Mouse (Mus musculus) CD4-positive helper T cell, adult 2 months (primary cell): ENCODE measurements around the gene Tefm.

Source experiments
- DNase-seq: peaks from one replicate; pipeline ENCODE4 v3.0.0-alpha.2; 2012; ENCODE audit warnings: low read depth, missing footprints, low spot score

Tefm gene

GRCm38 (mm10) chr11:80098444-80099056 lies 43.4 kb downstream of the Tefm start:
- no peak for DNase-seq

- DNase-seq = no peak
Observed at GRCm38 (mm10) chr11:80090555-80091164, 51.3 kb downstream of the Tefm start.

GRCm38 (mm10) chr11:80089817-80090214 lies 52.2 kb downstream of the Tefm start:
- DNase-seq = no peak

GRCm38 (mm10) chr11:80088917-80089816 lies 52.8 kb downstream of the Tefm start, which contains the start of gene Atad5:
Gene Atad5 (plus strand): TSS chr11:80089400.
- DNase-seq = peak; percentile 89

DNA sequence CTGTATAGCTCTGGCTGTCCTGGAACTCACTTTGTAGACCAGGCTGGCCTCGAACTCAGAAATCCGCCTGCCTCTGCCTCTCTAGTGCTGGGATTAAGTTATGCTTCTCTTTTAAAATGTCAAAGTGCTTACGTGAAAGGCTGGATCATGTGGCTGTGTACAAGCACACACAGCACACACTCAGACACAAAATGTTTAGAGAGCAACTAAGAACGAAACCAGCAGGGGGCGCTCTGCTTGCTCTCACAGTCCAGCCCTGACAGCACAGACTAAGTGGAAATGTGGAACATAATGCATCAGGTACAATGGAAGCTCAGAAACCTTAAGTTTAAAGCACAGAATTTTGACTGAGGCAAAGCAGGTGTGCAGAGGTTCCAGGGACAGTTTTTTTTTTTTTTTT lies 55.1 kb downstream of the Tefm start:
- peak; percentile 91 for DNase-seq
